Mouse (Mus musculus) cerebellum, adult 2 months (tissue): ENCODE results near the gene Trap1.
A peak's percentile ranks its signal among the peaks of the same experiment; 100 is the strongest.

ENCODE experiments used
- CTCF ChIP-seq: fragments of 200-500 bp; IDR thresholded peaks from 2 replicates; pipeline ENCODE4 v1.5.1; 2011; ENCODE audit warnings: low read depth, mild to moderate bottlenecking, control low read depth, low read length, moderate library complexity, borderline replicate concordance; ENCODE audit not compliant: insufficient read depth
- POLR2A ChIP-seq: fragments of 200-500 bp; IDR thresholded peaks from 2 replicates; pipeline ENCODE4 v1.6.1; 2011; ENCODE audit warnings: low read length, control low read depth, borderline replicate concordance; ENCODE audit not compliant: insufficient read depth

- TF ChIP-seq POLR2A: peak; percentile 85
- no peak for TF ChIP-seq CTCF
Observed at GRCm38 (mm10) chr16:4077384-4078061, at the start of gene Trap1.
